Mouse (Mus musculus) erythroblast, embryonic 14.5 days (primary cell): ENCODE data around the gene Jmjd8.

ENCODE experiments used
- GATA1 ChIP-seq: IDR thresholded peaks from 2 replicates; pipeline ENCODE4 v1.6.1; 2012; ENCODE audit warnings: low read length, inconsistent platforms, mixed read lengths
- TAL1 ChIP-seq: IDR thresholded peaks from 3 replicates; pipeline ENCODE4 v1.6.1; 2012; ENCODE audit warnings: low read length, inconsistent platforms, mixed read lengths

GRCm38 (mm10) chr17:25836397-25837075 lies 7.9 kb downstream of the Jmjd8 start:
- TF ChIP-seq GATA1: no peak
- no peak for TF ChIP-seq TAL1
